Mouse (Mus musculus) lung, embryonic 15.5 days (tissue): ENCODE measurements around the gene Reg3b. TPM values are rescaled to one million over a fixed set of nuclear protein-coding genes. Genes with fewer than 3 reads are reported as not detected.

ENCODE experiments used
- polyA plus RNA-seq: library from polyadenylated mRNA; unstranded; fragments of >200 nt; fragmentation: Nextera tagmentation; extraction: Ambion mirVana; gene quantifications from 2 replicates; pipeline ENCODE4 v1.2.1, GENCODE M21; 2015

The Reg3b gene
- polyA plus RNA-seq, 1 experiment from 2014 or later = not detected

Other genes starting within 250 kb of the Reg3b start
- gene Reg3d, start 8.2 kb downstream of the Reg3b start, polyA plus RNA-seq = not detected in 2 replicates
- gene Reg3a, start 10.1 kb downstream of the Reg3b start, polyA plus RNA-seq = not detected in 2 replicates
- not detected in 2 replicates for gene Reg2, start 25.0 kb downstream of the Reg3b start, polyA plus RNA-seq
- gene Reg1, start 52.1 kb downstream of the Reg3b start, polyA plus RNA-seq = 0.29 TPM in 1 of 2 replicates, not detected in the other
- gene Reg3g, start 98.2 kb downstream of the Reg3b start, polyA plus RNA-seq = 6.8 and 12.0 TPM in 2 replicates